Mouse (Mus musculus) granulocyte monocyte progenitor cell, adult 5-6 weeks (primary cell): Measurements from ENCODE around the gene Rnf130. TPM values are rescaled to one million over a fixed set of nuclear protein-coding genes. Genes with fewer than 3 reads are reported as not detected.

ENCODE experiments used
- ATAC-seq: replicated peaks from 2 replicates; pipeline ENCODE4 v1.8.0; 2016; ENCODE audit warnings: mild to moderate bottlenecking, moderate TSS enrichment, inconsistent platforms; ENCODE audit not compliant: poor library complexity, severe bottlenecking
- total RNA-seq, 2 experiments: library from RNA; stranded (forward) in 1 of 2; stranded (reverse) in 1 of 2; fragments of 200-712, 200-1000 nt in 1 of 2; fragments of >200 nt in 1 of 2; fragmentation: Nextera tagmentation in 1 of 2; gene quantifications; 2 replicates each; pipeline ENCODE4 v1.2.3; 2014 to 2017

Rnf130 gene
- total RNA-seq (2014; fragmentation: Nextera tagmentation): 164 and 170 TPM in 2 replicates
- 230 and 235 TPM in 2 replicates for total RNA-seq (2017)

GRCm38 (mm10) chr11:50024833-50025720 is at the start of gene Rnf130:
Rnf130 (plus strand) TSS chr11:50025346.
- ATAC-seq: peak; percentile 45

DNA sequence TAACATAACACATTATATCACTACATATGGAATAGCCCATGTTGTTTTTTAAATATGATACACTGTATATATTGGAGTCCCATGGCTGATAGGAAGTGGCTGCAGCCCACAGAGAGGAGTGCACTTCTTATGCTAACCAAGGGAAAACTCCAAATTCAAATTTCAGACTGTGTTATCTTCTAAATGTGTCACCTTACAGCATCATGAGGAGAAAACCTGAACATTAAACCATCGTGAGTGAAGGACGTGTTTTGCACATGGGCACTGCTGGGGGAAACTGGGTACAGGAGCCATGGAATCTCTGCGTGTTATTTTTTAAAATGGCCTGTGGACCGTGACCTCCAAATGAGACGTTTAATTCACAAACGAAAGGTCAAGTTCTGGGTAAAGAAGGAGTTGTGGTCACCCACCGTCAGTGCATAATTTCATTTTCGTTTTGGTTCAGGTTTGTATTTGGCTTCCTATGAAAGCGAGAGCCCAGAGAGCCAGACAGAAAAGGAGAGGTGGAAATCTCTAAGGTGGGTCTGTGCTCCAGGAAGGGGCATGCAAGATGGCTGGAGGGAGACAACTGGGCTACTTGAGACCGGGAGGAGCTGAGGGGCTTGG is 47.1 kb upstream of the Rnf130 start:
- no peak for ATAC-seq

GRCm38 (mm10) chr11:49978935-49979334 is 46.2 kb upstream of the Rnf130 start:
- ATAC-seq: no peak

- 0 out of 2 replicates have a peak, but pooled peaks have one; percentile 11 for ATAC-seq
Observed at GRCm38 (mm10) chr11:49980681-49981235, 44.4 kb upstream of the Rnf130 start.

DNA sequence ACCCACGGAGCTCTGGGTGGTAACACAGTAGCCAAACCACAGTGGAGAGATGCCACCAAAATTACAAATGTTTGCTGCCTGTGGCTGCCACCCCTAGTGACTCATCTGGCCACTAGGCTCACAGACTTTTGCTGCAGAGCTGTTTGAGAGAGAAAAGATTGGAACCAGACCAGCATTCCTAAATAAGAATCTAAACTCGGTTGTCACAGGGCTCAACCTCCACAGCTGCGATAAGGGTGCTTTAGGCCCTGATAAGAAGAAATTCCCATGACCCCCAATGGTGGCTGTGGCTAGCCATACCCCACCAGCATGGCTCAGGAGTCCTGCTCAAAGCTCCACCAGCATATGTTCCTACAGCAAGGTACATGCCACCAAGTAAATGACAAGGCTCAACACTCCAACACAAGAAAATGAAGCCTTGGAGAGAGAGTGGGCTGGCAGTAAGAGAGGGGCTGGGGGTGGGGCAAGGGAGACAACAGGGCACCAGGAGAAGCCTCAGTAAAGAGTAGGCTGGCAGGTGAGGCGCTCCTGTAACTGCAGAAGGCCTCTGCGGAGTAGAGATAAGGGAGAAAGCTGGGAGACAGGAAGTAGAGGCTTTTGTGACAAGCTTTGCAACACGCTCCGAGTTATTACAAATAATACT is 43.7 kb upstream of the Rnf130 start:
- ATAC-seq: peak; percentile 13

- peak; percentile 12 for ATAC-seq
Observed at GRCm38 (mm10) chr11:49982094-49982493, 43.1 kb upstream of the Rnf130 start.

DNA sequence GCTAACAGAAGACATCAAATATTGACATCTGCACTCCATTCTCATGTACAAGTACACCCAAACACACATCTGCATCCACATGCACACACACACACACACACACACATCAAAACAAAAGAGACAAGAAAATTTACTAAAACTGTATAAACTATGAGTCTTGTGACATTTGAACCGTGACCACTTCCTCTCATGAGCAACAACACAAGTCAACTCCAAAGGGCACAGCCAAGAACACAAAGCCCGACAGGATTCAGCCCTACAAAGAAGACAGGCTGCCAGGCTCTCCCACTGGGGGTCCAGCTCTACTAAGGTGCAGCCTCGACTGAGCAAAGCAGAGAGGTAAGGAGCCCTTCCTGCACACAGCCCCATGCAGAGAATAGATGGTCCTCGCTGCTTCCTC is 42.3 kb upstream of the Rnf130 start:
- no peak for ATAC-seq

- peak; percentile 67 for ATAC-seq
Observed at GRCm38 (mm10) chr11:49983875-49984552, 41.1 kb upstream of the Rnf130 start.

DNA sequence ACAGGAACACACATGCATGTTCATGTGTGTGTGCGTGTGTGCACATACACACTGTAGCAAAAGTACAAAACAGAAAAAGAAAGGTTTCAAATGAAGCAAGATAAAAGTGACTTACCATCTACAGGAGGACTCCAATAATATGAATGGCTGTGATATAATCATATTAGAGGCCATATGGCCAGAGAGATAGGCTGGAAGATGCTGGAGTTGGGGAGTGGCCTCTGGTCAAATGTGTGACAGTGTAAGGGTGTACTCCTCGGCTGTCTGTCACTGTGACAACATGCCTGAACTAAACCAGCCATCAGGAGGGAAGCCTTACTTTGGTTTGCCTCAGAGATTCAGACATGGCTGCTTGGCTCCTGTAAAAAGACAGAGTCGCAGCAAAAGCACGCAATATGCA is 40.1 kb upstream of the Rnf130 start:
- no peak for ATAC-seq

DNA sequence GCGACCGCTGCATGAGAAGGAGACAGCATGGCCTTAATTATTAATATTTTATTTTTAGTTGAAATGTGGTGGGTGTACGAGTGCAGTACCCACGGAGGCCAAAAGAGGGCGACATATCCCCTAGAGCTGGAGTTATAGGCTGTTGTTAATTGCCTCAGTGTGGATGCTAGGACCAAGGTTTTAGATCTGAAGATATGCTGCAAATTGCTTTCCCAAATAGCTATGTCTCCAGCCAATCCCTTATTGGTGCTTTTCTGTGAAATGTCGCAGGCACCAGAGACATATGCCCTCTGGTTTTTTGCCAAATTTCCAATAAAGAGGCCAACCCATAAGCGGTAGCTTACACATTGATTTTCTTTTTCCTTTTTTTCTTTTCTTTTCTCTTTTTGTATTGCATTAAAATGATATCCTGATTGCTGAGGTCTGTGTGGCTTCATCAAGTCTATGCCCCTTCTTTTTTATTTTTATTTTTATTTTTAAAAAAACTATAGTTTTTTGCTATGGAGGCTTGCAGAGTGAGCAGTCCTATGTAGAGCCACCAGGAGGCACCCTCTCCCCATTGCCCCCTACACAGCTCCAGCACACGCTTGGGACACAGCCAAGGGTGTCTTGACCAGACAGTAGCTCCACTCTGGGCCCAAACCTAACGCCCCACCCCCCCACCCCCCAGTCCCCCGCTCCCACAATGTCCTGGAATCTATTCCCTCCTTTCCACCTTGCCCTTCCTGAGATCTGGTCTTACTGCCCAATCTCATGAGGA is 38.7 kb upstream of the Rnf130 start:
- ATAC-seq: peak; percentile 46

- peak; percentile 85 for ATAC-seq
Observed at GRCm38 (mm10) chr11:49994536-49994935, 30.6 kb upstream of the Rnf130 start.

GRCm38 (mm10) chr11:49996398-49996797 is 28.7 kb upstream of the Rnf130 start:
- no peak for ATAC-seq

- ATAC-seq: peak; percentile 84
Observed at GRCm38 (mm10) chr11:49997321-49997720, 27.8 kb upstream of the Rnf130 start.

DNA sequence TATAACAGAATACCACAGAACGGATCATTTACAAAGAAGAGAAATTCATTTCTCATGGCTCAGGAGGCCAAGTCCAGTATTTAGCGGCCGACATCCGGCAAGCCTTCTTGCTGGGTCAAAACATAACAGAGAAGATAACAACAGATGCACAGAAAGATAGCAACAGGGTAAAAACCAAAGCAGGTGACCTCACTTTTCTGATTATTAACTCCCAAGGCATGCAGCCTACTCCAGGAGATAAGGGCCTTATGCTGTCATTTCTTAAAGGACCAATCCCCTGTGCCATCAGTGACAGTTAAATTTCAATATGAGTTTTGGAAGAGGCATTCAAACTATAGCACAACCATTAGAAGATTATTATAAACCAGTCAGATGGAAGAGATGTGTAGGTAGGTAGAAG is 22.3 kb upstream of the Rnf130 start:
- no peak for ATAC-seq

GRCm38 (mm10) chr11:50007776-50008175 is 17.4 kb upstream of the Rnf130 start:
- no peak for ATAC-seq

DNA sequence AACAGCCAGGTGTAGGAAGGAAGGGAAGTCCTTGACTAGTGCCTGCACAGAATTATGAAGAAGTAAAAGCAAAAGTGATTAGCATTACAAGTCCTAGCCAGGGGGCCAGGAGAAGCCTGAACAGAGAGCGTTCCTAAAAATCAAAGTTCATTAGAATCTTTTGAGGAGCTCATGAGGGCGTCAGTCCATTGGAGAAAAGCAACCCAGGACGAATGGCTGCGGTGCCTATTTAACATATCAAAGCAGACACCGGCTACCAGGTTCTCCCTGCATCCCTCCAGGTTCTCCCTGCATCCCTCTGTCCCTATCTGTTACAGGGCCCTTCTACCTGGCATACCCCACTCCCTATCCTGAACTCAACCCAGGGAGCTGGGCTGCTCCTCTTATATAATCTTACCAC is 16.9 kb upstream of the Rnf130 start:
- no peak for ATAC-seq

DNA sequence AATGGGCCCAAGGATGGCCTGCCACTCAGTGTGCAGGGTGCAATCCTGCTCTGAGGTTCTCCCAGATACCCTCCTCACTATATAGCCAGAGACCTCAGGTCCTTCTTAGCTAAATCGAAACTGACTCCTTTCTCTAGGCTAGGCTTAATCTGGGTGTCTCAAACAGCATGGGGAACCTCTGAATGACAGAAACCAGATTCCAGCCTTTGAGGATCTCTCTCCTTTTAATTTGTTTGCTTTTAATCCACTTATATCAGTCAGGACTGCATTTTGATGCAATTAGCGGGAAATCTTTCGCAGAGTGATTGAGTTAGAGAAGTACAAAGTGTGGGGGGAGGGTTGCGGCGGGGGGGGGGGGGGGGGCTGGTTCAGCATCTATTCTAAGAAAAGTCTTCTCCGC is 12.1 kb upstream of the Rnf130 start:
- ATAC-seq: no peak

- no peak for ATAC-seq
Observed at GRCm38 (mm10) chr11:50016503-50016902, 8.6 kb upstream of the Rnf130 start.

DNA sequence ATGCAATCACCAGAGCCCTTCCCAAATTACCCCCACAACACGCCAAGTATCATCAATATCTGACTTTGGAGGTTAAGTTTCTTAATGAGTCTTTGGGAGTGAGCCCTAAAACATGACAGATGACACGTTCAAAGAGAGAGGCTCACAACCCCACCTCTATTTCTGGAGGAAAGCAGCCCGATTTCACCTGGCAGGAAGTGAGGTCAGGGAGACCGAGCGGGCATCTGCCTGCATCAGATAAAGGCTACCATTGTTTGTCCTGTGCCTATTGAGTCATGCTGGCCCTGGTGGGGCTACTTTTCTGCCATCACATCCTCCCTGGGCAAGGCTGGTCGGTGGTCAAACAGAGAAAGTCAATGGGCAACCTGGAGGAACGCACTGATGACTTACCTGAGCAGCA is 7.6 kb upstream of the Rnf130 start:
- no peak for ATAC-seq

DNA sequence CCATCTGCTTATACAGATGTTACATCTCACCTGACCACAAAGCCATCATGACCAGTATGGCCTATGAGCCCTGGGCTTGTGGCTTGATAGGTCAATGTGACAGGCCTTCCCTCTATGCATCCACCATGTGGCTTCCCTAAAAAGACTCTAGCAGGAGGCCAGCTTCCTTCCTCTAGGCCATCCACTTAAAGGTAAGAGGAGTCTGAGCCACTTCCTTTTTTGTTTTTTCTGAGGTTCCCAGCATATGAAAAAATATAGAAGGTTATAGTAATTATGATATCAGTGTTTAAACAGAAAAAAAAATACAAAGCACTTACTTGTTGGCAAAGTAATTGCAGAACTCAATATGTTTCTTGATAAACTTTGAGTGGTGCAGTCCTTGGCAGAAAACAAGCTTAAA is 6.3 kb upstream of the Rnf130 start:
- ATAC-seq: peak; percentile 97
